Mouse (Mus musculus) heart, postnatal 0 days (tissue): ENCODE data around the gene Sfta2. TPM values are rescaled to one million over a fixed set of nuclear protein-coding genes. Genes with fewer than 3 reads are reported as not detected.

Source experiments
- ATAC-seq: fragments of 200-750 bp; cut with Nextera tagmentation; 2 replicates; pipeline ENCODE4 v1.8.0; 2017; ENCODE audit warnings: low read depth, moderate number of reproducible peaks, moderate library complexity; ENCODE audit not compliant: insufficient read depth
- DNase-seq: peaks from one replicate; pipeline ENCODE4 v3.0.0-alpha.2; 2016; ENCODE audit warnings: low spot score
- H3K27ac ChIP-seq: fragments of 300-500 bp; sonication (generic); 2 replicates; pipeline ENCODE4 v1.5.1; 2014; ENCODE audit warnings: low read depth, mild to moderate bottlenecking
- H3K27me3 ChIP-seq: fragments of 300-500 bp; sonication (generic); 2 replicates; pipeline ENCODE4 v1.6.1; 2014; ENCODE audit warnings: low read length, mixed read lengths; ENCODE audit not compliant: control insufficient read depth, insufficient read depth
- H3K36me3 ChIP-seq: fragments of 300-500 bp; sonication (generic); replicated peaks from 2 replicates; pipeline ENCODE4 v1.6.1; 2014; ENCODE audit warnings: low read length, mixed read lengths; ENCODE audit not compliant: control insufficient read depth, insufficient read depth
- H3K4me1 ChIP-seq: fragments of 300-500 bp; sonication (generic); 2 replicates; pipeline ENCODE4 v1.6.1; 2014; ENCODE audit warnings: antibody characterized with exemption; ENCODE audit not compliant: control insufficient read depth, insufficient read depth
- H3K4me2 ChIP-seq: fragments of 300-500 bp; sonication (generic); 2 replicates; pipeline ENCODE4 v1.6.1; 2014; ENCODE audit warnings: low read depth, mild to moderate bottlenecking, low read length, moderate library complexity
- H3K4me3 ChIP-seq: fragments of 300-500 bp; sonication (generic); 2 replicates; pipeline ENCODE4 v1.5.1; 2014; ENCODE audit warnings: low read depth, low read length
- H3K9ac ChIP-seq: fragments of 300-500 bp; sonication (generic); replicated peaks from 2 replicates; pipeline ENCODE4 v1.6.1; 2014; ENCODE audit warnings: low read depth, low read length, mixed read lengths
- H3K9me3 ChIP-seq: fragments of 300-500 bp; sonication (generic); replicated peaks from 2 replicates; pipeline ENCODE4 v1.6.1; 2016; ENCODE audit warnings: low read length; ENCODE audit not compliant: control insufficient read depth
- CTCF ChIP-seq: IDR thresholded peaks from 2 replicates; pipeline ENCODE4 v1.5.1; 2016; ENCODE audit warnings: antibody characterized with exemption, control low read depth, low read depth
- EP300 ChIP-seq: IDR thresholded peaks from 2 replicates; pipeline ENCODE4 v1.6.1; 2016; ENCODE audit warnings: antibody characterized with exemption, low read depth
- WGBS: fragments of 180-500 bp; shearing (Covaris S2); extraction: QIAGEN DNeasy Blood & Tissue Kit; methylation state at CpG from one replicate; pipeline ENCODE4 v1.1.7; 2014; 5-methylcytosine and 5-hydroxymethylcytosine counted together
- polyA plus RNA-seq: library from polyadenylated mRNA; unstranded; fragments of >200 nt; fragmentation: Nextera tagmentation; extraction: Ambion mirVana; gene quantifications from 2 replicates; pipeline ENCODE4 v1.2.1, GENCODE M21; 2015
- total RNA-seq: library from RNA; depleted of rRNA; stranded (reverse); fragments of >200 nt; gene quantifications from 2 replicates; pipeline ENCODE4 v1.2.3, GENCODE M21; 2014; ENCODE audit warnings: low replicate concordance

The Sfta2 gene
- total and polyA plus RNA-seq, 2 experiments from 2014 or later = not detected

GRCm38 (mm10) chr17:35591731-35592130, 9.6 kb upstream of the Sfta2 start:
- no peaks in the 10 kb centered on the region for H3K4me1 ChIP-seq
- no peak overlapping the region for H3K4me3 ChIP-seq
- H3K27ac ChIP-seq = no peak overlapping the region
- H3K9ac ChIP-seq = no peak overlapping the region
- H3K36me3 ChIP-seq = no peaks in the 10 kb centered on the region
- H3K27me3 ChIP-seq = no peaks in the 10 kb centered on the region
- H3K9me3 ChIP-seq = no peaks in the 10 kb centered on the region; the same call in 1 of the 2 replicates
- WGBS = 85% methylated on average over 15 of the region's 15 CpGs
- no peak overlapping the region for H3K4me2 ChIP-seq
- no peak for DNase-seq
- ATAC-seq = no peak
- no peak for TF ChIP-seq EP300
- TF ChIP-seq CTCF = no peak

DNA sequence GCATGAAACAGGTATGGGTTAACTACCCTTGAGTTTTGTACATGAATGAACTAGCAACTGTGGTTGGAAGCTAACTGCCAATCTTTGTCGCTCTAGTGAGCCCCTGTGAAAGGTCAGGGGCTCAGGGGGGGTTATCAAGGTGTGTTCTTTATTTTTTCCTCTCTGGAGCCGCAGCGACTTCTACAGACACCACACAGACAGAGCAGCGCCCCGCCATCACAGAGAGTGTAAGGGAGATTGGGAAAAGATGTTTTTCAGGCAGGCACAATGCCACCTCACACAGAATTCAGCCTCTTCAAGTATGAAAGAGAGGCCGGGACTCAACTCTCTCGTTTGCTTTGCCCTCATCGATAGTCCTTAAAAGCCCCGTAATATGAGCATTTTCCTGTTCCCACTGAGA, 9.2 kb upstream of the Sfta2 start:
- no peak overlapping the region for H3K9ac ChIP-seq
- H3K27ac ChIP-seq = no peak overlapping the region
- no peaks in the 10 kb centered on the region for H3K27me3 ChIP-seq
- no peaks in the 10 kb centered on the region for H3K4me1 ChIP-seq
- no peaks in the 10 kb centered on the region for H3K36me3 ChIP-seq
- no peaks in the 10 kb centered on the region; the same call in 1 of the 2 replicates for H3K9me3 ChIP-seq
- no peak overlapping the region for H3K4me2 ChIP-seq
- ATAC-seq = no peak
- DNase-seq = no peak
- H3K4me3 ChIP-seq = no peak overlapping the region
- WGBS = 77% methylated on average over 9 of the region's 9 CpGs
- no peak for TF ChIP-seq EP300
- TF ChIP-seq CTCF = no peak

- H3K9ac ChIP-seq = no peak overlapping the region
- ATAC-seq (no peak), DNase-seq (no peak)
- TF ChIP-seq EP300 (no peak), CTCF (no peak)
- H3K4me2 ChIP-seq = no peak overlapping the region
- WGBS = 25% methylated on average over 4 of the region's 4 CpGs
- H3K9me3 ChIP-seq = no peaks in the 10 kb centered on the region
- no peaks in the 10 kb centered on the region for H3K4me1 ChIP-seq
- H3K36me3 ChIP-seq = no peaks in the 10 kb centered on the region
- no peaks in the 10 kb centered on the region for H3K27me3 ChIP-seq
- H3K4me3 ChIP-seq = no peak overlapping the region
- H3K27ac ChIP-seq = no peak overlapping the region
Measured at GRCm38 (mm10) chr17:35593786-35594185, 7.6 kb upstream of the Sfta2 start.

DNA sequence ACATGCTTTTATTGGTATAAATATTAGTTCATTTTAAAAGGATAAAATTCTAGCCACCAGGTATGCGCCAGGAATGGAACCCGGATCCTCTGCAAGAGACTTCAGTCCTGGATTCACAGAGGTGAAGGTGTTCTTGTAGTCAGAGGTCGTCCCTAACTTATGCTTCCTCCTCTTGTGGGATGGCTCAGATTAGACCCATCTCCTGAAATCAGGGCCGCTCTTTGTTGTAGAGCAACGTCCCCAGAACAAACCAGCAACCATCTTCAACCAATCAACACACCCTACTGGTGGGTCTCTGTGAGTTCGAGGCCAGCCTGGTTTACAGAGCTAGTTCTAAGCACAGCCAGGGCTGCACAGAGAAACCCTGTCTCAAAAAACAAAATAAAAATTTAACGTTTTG, 6.9 kb upstream of the Sfta2 start:
- H3K4me2 ChIP-seq = no peak overlapping the region
- 76% methylated on average over 7 of the region's 7 CpGs for WGBS
- no peak for ATAC-seq
- no peaks in the 10 kb centered on the region for H3K27me3 ChIP-seq
- TF ChIP-seq CTCF (no peak), EP300 (no peak)
- no peak overlapping the region for H3K27ac ChIP-seq
- H3K4me1 ChIP-seq = no peaks in the 10 kb centered on the region
- no peak overlapping the region for H3K4me3 ChIP-seq
- no peak for DNase-seq
- H3K9me3 ChIP-seq = no peaks in the 10 kb centered on the region
- no peaks in the 10 kb centered on the region for H3K36me3 ChIP-seq
- no peak overlapping the region for H3K9ac ChIP-seq

DNA sequence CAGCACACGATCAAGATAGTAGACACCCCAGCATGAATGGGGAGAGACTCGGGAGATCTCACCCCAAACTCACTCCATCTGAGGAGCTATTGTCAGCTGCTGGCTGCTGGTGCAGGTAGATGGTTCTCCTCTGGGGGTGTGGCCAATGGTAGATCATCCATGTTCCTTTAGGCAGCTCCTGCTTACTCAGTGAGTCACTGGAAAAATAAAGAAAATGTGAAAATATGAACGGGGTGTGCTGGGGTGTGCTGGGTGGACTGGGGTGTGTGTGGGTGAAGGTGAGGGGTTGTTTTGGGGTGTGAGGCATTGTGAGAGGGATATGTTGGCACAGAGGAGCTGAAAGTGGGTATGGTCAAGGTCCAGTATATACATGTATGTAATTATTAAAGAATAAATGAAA, 4.0 kb upstream of the Sfta2 start:
- DNase-seq = no peak
- no peaks in the 10 kb centered on the region for H3K27me3 ChIP-seq
- H3K9ac ChIP-seq = no peak overlapping the region
- H3K4me1 ChIP-seq = no peaks in the 10 kb centered on the region
- H3K4me2 ChIP-seq = no peak overlapping the region
- no peak for ATAC-seq
- H3K36me3 ChIP-seq = no peaks in the 10 kb centered on the region
- no peaks in the 10 kb centered on the region for H3K9me3 ChIP-seq
- H3K4me3 ChIP-seq = no peak overlapping the region
- H3K27ac ChIP-seq = no peak overlapping the region
- no peak for TF ChIP-seq CTCF
- TF ChIP-seq EP300 = no peak
- 89% methylated on average over 3 of the region's 3 CpGs for WGBS

GRCm38 (mm10) chr17:35601736-35602354, 496 bp downstream of the Sfta2 start:
- DNase-seq = no peak
- Histone ChIP-seq H3K36me3 (no peaks in the 10 kb centered on the region), H3K4me2 (no peak overlapping the region), H3K4me1 (no peaks in the 10 kb centered on the region), H3K27ac (no peak overlapping the region), H3K9me3 (no peaks in the 10 kb centered on the region), H3K9ac (no peak overlapping the region), H3K4me3 (no peak overlapping the region), H3K27me3 (no peaks in the 10 kb centered on the region)
- ATAC-seq = no peak
- WGBS = 35% methylated on average over 8 of the region's 8 CpGs
- TF ChIP-seq CTCF (no peak), EP300 (no peak)
